Mouse (Mus musculus) spleen, postnatal 10 days (tissue): ENCODE data around the gene Mapk8.

Source experiments
- DNase-seq, 2 experiments: peaks; one replicate each; pipeline ENCODE4 v3.0.0; 2021 to 2022; ENCODE audit warnings: low spot score in 2 of 2

Gene Mapk8

GRCm38 (mm10) chr14:33348146-33348545 lies 98.8 kb downstream of the Mapk8 start:
- no peak for DNase-seq

GRCm38 (mm10) chr14:33347738-33348137 lies 99.2 kb downstream of the Mapk8 start:
- DNase-seq = no peak

GRCm38 (mm10) chr14:33346546-33346945 lies 100.4 kb downstream of the Mapk8 start:
- no peak for DNase-seq

GRCm38 (mm10) chr14:33343131-33343725 lies 103.7 kb downstream of the Mapk8 start:
- no peak for DNase-seq

- DNase-seq = no peak
Measured at GRCm38 (mm10) chr14:33338684-33339083, 108.3 kb downstream of the Mapk8 start.

GRCm38 (mm10) chr14:33335733-33336132 lies 111.2 kb downstream of the Mapk8 start:
- DNase-seq = no peak

- no peak for DNase-seq
Measured at GRCm38 (mm10) chr14:33334402-33334801, 112.6 kb downstream of the Mapk8 start.

- DNase-seq = peak in 1 of 2 experiments; percentile 49
Measured at GRCm38 (mm10) chr14:33333833-33334232, 113.1 kb downstream of the Mapk8 start.

- DNase-seq = no peak
Measured at GRCm38 (mm10) chr14:33331627-33332026, 115.3 kb downstream of the Mapk8 start.

GRCm38 (mm10) chr14:33330986-33331385 lies 116.0 kb downstream of the Mapk8 start:
- DNase-seq = no peak

- no peak for DNase-seq
Measured at GRCm38 (mm10) chr14:33329297-33329805, 117.6 kb downstream of the Mapk8 start.

- no peak for DNase-seq
Measured at GRCm38 (mm10) chr14:33328369-33328768, 118.6 kb downstream of the Mapk8 start.
